Mouse (Mus musculus) neural tube, embryonic 11.5 days (tissue): ENCODE results near the gene Pan3. TPM values are rescaled to one million over a fixed set of nuclear protein-coding genes. Genes with fewer than 3 reads are reported as not detected.
A peak's percentile ranks its signal among the peaks of the same experiment; 100 is the strongest.

Source experiments
- ATAC-seq: fragments of 200-750 bp; cut with Nextera tagmentation; 2 replicates; pipeline ENCODE4 v1.8.0; 2017; ENCODE audit warnings: moderate number of reproducible peaks, mild to moderate bottlenecking, moderate TSS enrichment, moderate library complexity; ENCODE audit not compliant: insufficient read depth, low FRiP score, low TSS enrichment
- DNase-seq: peaks from one replicate; pipeline ENCODE4 v3.0.0-alpha.2; 2015; ENCODE audit warnings: low spot score
- H3K27ac ChIP-seq: fragments of 300-500 bp; sonication (generic); 2 replicates; pipeline ENCODE4 v1.5.1; 2014; ENCODE audit warnings: low read depth, mild to moderate bottlenecking, low read length
- H3K27me3 ChIP-seq: fragments of 300-500 bp; sonication (generic); 2 replicates; pipeline ENCODE4 v1.6.1; 2014; ENCODE audit warnings: mild to moderate bottlenecking, low read length, mixed read lengths; ENCODE audit not compliant: control insufficient read depth, insufficient read depth
- H3K36me3 ChIP-seq: fragments of 300-500 bp; sonication (generic); 2 replicates; pipeline ENCODE4 v1.6.1; 2014; ENCODE audit warnings: mild to moderate bottlenecking, low read length, moderate library complexity, mixed read lengths; ENCODE audit not compliant: control insufficient read depth, insufficient read depth
- H3K4me1 ChIP-seq: fragments of 300-500 bp; sonication (generic); 2 replicates; pipeline ENCODE4 v1.6.1; 2014; ENCODE audit warnings: low read length, mixed read lengths; ENCODE audit not compliant: control insufficient read depth, insufficient read depth
- H3K4me2 ChIP-seq: fragments of 300-500 bp; sonication (generic); 2 replicates; pipeline ENCODE4 v1.6.1; 2014; ENCODE audit warnings: low read depth, mild to moderate bottlenecking, moderate library complexity
- H3K4me3 ChIP-seq: fragments of 300-500 bp; sonication (generic); 2 replicates; pipeline ENCODE4 v1.5.1; 2014; ENCODE audit warnings: low read depth, low read length
- H3K9ac ChIP-seq: fragments of 300-500 bp; sonication (generic); 2 replicates; pipeline ENCODE4 v1.6.1; 2014; ENCODE audit warnings: mild to moderate bottlenecking, low read length
- H3K9me3 ChIP-seq: fragments of 300-500 bp; sonication (generic); 2 replicates; pipeline ENCODE4 v1.6.1; 2016; ENCODE audit warnings: low read length; ENCODE audit not compliant: control insufficient read depth
- WGBS: fragments of 180-500 bp; shearing (Covaris S2); extraction: QIAGEN DNeasy Blood & Tissue Kit; methylation state at CpG from one replicate; pipeline ENCODE4 v1.1.7; 2014; 5-methylcytosine and 5-hydroxymethylcytosine counted together
- polyA plus RNA-seq: library from polyadenylated mRNA; unstranded; fragments of >200 nt; fragmentation: Nextera tagmentation; extraction: Ambion mirVana; gene quantifications from 2 replicates; pipeline ENCODE4 v1.2.1, GENCODE M21; 2014

Pan3 gene
- polyA plus RNA-seq, 1 experiment from 2014 or later, result 52.9 TPM

DNA sequence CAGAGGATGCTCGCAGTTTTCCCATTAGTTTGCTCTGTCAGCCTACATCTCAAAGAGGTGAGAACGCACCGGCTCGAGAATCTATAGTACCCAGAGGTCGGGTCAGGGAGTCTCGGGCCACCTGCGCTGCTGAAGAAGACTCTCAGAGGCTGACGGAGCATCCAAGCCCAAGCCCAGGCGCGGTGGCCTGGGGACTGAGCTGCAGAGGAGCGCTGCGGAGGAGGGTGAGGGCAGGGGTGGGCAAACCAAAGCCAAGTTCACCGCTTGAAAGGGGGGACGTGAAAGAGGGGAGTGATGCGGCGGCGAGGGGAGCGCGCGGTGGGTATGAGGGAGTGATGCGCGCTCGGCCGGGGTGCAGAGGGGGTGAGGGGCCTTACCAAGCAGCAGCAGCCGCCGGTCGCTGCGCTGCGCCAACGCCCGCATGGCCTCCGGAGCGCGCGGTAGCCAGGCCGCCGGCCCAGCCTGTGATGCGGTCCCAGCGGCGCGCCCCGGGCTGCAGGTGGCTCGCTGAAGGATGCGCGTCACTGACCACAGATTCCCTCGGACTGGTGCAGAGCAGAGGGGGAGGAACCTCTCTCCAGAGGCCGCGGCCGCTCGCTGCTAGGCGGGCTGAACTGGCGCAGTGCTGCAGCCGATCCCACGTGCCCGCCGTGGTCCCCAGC, 30.0 kb upstream of the Pan3 start, which contains the start of gene Flt3:
Flt3 (minus strand) TSS at position 647 of the 662 bp plus-strand sequence.
- WGBS, result under 1% methylated on average over 55 of the region's 56 CpGs
- H3K9ac ChIP-seq, result peak within 1 kb of the TSS; percentile 39
- H3K4me2 ChIP-seq, result peak within 1 kb of the TSS; percentile 73

DNA sequence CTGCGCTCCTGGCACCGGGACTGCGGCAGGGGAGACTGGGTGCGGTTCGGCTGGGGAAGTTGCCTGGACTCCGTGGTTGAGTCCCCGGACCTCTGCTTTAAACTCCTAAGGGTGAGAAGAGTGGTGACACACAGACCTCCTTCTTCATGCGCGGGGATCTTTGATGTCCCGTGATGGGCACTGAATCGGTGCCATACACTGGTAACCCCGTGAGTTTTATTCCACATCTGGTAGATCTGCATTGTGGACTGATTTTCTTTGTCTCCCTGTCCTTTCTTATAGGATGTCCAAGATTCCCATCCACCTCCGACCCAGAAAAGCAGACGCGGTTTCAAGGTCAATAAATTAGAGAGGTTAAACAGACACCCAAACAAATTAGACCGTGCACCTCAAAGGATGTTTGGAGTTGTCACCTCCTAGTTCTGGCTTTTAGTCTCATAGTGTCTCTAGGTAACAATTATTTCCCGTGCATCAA, 29.4 kb upstream of the Pan3 start:
- H3K4me3 ChIP-seq, result peak overlapping the region; percentile 39
- 0 out of 2 replicates have a peak, but pooled peaks cover 6% of the 10 kb centered on the region for H3K4me1 ChIP-seq
- H3K36me3 ChIP-seq, result no peaks in the 10 kb centered on the region
- H3K9ac ChIP-seq, result peak overlapping the region; percentile 39
- peaks cover 30% of the 10 kb centered on the region for H3K27me3 ChIP-seq
- H3K9me3 ChIP-seq, result no peaks in the 10 kb centered on the region
- WGBS, result 2% methylated on average over 17 of the region's 17 CpGs
- H3K4me2 ChIP-seq, result peak overlapping the region; percentile 73
- no peak overlapping the region for H3K27ac ChIP-seq
- ATAC-seq, result no peak
- no peak for DNase-seq

More for the DNA sequence above, 30.0 kb upstream of the Pan3 start, which contains the start of gene Flt3:
- Histone ChIP-seq H3K27me3 (peaks cover 30% of the 10 kb centered on the region), H3K9me3 (no peaks in the 10 kb centered on the region), H3K4me3 (peak within 1 kb of the TSS; percentile 39), H3K36me3 (no peaks in the 10 kb centered on the region), H3K27ac (no peak within 1 kb of the TSS), H3K4me1 (0 out of 2 replicates have a peak, but pooled peaks cover 6% of the 10 kb centered on the region)
- DNase-seq, result peak; percentile 62
- ATAC-seq, result no peak; the same call in 1 of the 2 replicates

DNA sequence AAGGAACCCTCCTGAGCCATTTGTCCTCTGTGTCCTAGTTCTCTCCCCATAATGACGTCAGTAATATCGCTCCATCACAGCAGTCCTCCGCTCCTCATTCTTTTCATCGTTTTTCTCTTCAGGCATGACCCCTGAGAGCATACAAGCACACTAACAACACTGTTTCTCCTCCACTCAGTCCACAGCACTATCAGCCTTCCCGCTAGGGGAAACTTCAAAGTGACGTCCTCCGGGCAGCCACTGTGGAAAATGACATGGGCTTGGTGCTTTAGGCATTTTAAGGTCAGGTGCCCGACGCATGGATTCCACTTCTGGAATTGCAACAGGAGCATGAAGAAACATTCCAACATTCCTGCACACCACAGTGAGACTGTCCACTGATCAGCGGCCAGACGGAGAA, 28.9 kb upstream of the Pan3 start:
- peaks cover 30% of the 10 kb centered on the region for H3K27me3 ChIP-seq
- H3K36me3 ChIP-seq, result no peaks in the 10 kb centered on the region
- peak overlapping the region; percentile 4; the same call in 1 of the 2 replicates for H3K4me3 ChIP-seq
- H3K4me2 ChIP-seq, result no peak overlapping the region; the same call in 1 of the 2 replicates
- 31% methylated on average over 11 of the region's 11 CpGs for WGBS
- no peaks in the 10 kb centered on the region for H3K9me3 ChIP-seq
- 0 out of 2 replicates have a peak, but pooled peaks cover 6% of the 10 kb centered on the region for H3K4me1 ChIP-seq
- no peak for ATAC-seq
- no peak overlapping the region for H3K27ac ChIP-seq
- DNase-seq, result no peak
- H3K9ac ChIP-seq, result no peak overlapping the region

DNA sequence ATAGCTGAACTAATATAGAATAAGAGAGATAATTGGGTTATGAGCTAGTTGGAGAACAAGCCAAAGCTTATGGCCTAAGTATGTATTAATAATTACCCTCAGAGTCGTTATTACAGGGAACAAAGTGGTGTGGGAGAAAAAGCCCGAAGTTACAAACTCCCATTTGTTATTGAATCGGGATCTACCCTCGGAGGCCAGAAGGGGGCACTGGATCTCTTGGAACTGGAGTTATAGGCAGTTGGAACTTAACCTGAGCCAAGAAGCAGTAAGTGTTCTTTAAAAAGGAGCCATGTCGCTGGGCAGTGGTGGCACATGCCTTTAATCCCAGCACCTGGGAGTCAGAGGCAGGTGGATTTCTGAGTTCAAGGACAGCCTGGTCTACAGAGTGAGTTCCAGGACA, 27.5 kb upstream of the Pan3 start:
- no peak overlapping the region for H3K9ac ChIP-seq
- no peaks in the 10 kb centered on the region for H3K9me3 ChIP-seq
- no peaks in the 10 kb centered on the region for H3K36me3 ChIP-seq
- H3K27me3 ChIP-seq, result peaks cover 30% of the 10 kb centered on the region
- H3K4me2 ChIP-seq, result no peak overlapping the region
- WGBS, result 16% methylated on average over 5 of the region's 5 CpGs
- ATAC-seq, result no peak
- H3K27ac ChIP-seq, result no peak overlapping the region
- no peak overlapping the region for H3K4me3 ChIP-seq
- peak; percentile 52 for DNase-seq
- 0 out of 2 replicates have a peak, but pooled peaks cover 6% of the 10 kb centered on the region for H3K4me1 ChIP-seq

DNA sequence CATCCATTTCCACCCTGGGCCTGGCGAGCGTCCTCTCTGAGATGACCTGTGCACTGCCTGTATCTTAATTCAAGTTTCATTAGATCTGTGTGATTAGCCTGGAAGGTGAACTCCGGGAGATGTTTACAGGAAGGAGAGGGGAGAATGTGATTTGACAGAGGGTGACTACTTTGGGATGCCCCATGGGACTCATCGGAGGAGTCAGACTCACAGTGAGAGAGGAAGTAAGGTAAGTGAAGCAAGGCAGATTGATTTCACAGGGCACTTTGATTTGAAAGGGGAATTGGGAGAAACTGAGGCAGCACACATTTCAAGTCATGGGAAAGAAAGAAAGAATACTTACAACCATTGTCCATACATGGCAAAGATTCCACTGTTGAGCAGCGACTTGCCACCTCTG, 23.8 kb upstream of the Pan3 start:
- Histone ChIP-seq H3K4me2 (no peak overlapping the region), H3K9me3 (no peaks in the 10 kb centered on the region), H3K4me3 (no peak overlapping the region), H3K27me3 (peaks cover 6% of the 10 kb centered on the region), H3K27ac (no peak overlapping the region), H3K9ac (no peak overlapping the region), H3K4me1 (no peaks in the 10 kb centered on the region), H3K36me3 (no peaks in the 10 kb centered on the region)
- DNase-seq (no peak), ATAC-seq (no peak)
- 86% methylated on average over 5 of the region's 5 CpGs for WGBS

DNA sequence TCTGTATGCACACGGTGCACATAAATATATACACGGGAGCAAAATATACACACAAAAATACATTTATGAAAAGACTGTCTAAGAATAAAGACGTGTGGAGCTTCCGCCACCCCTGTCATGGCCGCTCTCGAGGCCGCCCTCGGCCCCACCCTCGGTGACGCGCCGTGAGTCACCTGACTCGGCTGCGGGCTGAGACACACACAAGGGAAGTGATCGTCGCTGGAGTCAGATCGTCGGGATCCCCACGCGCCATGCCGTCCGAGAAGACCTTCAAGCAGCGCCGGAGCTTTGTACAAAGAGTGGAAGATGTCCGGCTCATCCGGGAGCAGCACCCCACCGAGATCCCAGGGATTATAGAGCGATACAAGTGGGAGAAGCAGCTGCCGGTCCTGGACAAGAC, 21.2 kb upstream of the Pan3 start:
- Histone ChIP-seq H3K27ac (no peak overlapping the region), H3K4me2 (no peak overlapping the region), H3K36me3 (no peaks in the 10 kb centered on the region), H3K4me1 (no peaks in the 10 kb centered on the region), H3K9ac (no peak overlapping the region), H3K4me3 (no peak overlapping the region), H3K27me3 (no peaks in the 10 kb centered on the region), H3K9me3 (no peaks in the 10 kb centered on the region)
- DNase-seq (no peak), ATAC-seq (no peak)
- 55% methylated on average over 29 of the region's 29 CpGs for WGBS

DNA sequence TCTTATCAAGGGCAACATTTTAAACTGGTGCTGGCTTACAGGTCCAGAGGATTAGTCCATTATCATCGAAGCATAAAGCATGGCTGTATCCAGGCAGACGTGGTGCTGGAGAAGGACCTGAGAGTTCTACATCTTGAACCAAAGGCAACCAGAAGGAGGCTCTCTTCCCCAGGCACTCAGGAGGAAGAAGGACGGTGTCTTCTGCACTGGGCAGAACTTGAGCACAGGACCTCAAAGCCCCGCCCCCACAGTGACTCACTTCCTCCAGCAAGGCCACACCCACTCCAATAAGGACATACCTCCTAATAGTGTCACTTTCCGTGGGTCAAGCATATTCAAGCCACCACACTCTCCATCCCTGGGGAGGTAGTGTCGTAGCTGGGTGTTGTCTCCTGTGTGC, 19.4 kb upstream of the Pan3 start:
- no peaks in the 10 kb centered on the region for H3K9me3 ChIP-seq
- H3K36me3 ChIP-seq, result no peaks in the 10 kb centered on the region
- H3K4me1 ChIP-seq, result no peaks in the 10 kb centered on the region
- no peaks in the 10 kb centered on the region for H3K27me3 ChIP-seq
- WGBS, result 90% methylated on average over 6 of the region's 6 CpGs
- no peak overlapping the region for H3K27ac ChIP-seq
- ATAC-seq (no peak), DNase-seq (no peak)
- no peak overlapping the region for H3K4me3 ChIP-seq
- no peak overlapping the region for H3K9ac ChIP-seq
- no peak overlapping the region for H3K4me2 ChIP-seq

DNA sequence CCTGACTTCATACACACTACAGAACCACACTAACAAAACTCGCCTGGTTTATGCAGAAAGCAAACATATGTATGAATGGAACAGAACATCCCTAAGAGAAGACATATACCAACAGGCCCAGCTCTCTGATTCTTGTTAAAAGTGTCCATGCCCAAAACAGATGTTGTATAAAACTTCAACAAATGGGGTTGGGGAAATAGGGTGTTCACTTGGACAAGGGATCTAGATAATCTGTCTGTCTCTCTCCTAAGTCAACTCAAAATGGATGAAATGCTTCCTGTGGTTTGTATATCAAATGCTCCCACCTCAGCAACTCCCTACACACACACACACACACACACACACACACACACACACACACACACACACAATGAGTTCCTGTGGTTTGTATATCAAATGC, 12.0 kb upstream of the Pan3 start:
- WGBS, result 78% methylated on average over 1 of the region's 1 CpGs
- DNase-seq, result no peak
- Histone ChIP-seq H3K9me3 (no peaks in the 10 kb centered on the region), H3K27me3 (no peaks in the 10 kb centered on the region), H3K36me3 (no peaks in the 10 kb centered on the region), H3K9ac (no peak overlapping the region), H3K27ac (no peak overlapping the region), H3K4me2 (no peak overlapping the region), H3K4me3 (no peak overlapping the region), H3K4me1 (no peaks in the 10 kb centered on the region)
- no peak for ATAC-seq
